Mouse (Mus musculus): ENCODE measurements around the gene Rapgef2.

- no peak for TF ChIP-seq POLR2A (IDR thresholded peaks at IDR 0.05; ENCODE audit: borderline replicate concordance, control insufficient read depth, low read depth, low read length)
- TF ChIP-seq CTCF (IDR thresholded peaks at IDR 0.05; ENCODE audit: control insufficient read depth, insufficient read depth, low read length): no peak
These were observed 42.0 kb downstream of the Rapgef2 start for GRCm38 (mm10) chr3:79244347-79244746.
